Mouse (Mus musculus) CH12.LX (cell line): Measurements from ENCODE around the gene Lgals9.

Source experiments
- CTCF ChIP-seq, 2 experiments: IDR thresholded peaks in 1 of 2; conservative IDR thresholded peaks in 1 of 2; 2 replicates each; pipeline ENCODE4 v1.5.1; 2011 to 2012; ENCODE audit warnings: low read depth in 2 of 2, low read length in 2 of 2, improper control_type of control experiment in 1 of 2, inconsistent platforms in 1 of 2, mild to moderate bottlenecking in 1 of 2, moderate library complexity in 1 of 2
- E2F4 ChIP-seq: IDR thresholded peaks from 2 replicates; pipeline ENCODE4 v1.6.1; 2011; ENCODE audit warnings: low read depth, low read length, improper control_type of control experiment; ENCODE audit not compliant: insufficient replicate concordance
- EP300 ChIP-seq: IDR thresholded peaks from 2 replicates; pipeline ENCODE4 v1.6.1; 2011; ENCODE audit warnings: low read length, improper control_type of control experiment
- GABPA ChIP-seq: IDR thresholded peaks from 2 replicates; pipeline ENCODE4 v1.6.1; 2012; ENCODE audit warnings: low read depth, low read length, improper control_type of control experiment, inconsistent platforms; ENCODE audit not compliant: insufficient replicate concordance
- IRF4 ChIP-seq: IDR thresholded peaks from 2 replicates; pipeline ENCODE4 v1.6.1; 2014; ENCODE audit warnings: low read depth, mild to moderate bottlenecking, inconsistent platforms, low read length, improper control_type of control experiment
- MAFK ChIP-seq: IDR thresholded peaks from 2 replicates; pipeline ENCODE4 v1.6.1; 2011; ENCODE audit warnings: low read length, improper control_type of control experiment; ENCODE audit not compliant: insufficient replicate concordance
- NELFE ChIP-seq: IDR thresholded peaks from 2 replicates; pipeline ENCODE4 v1.6.1; 2011; ENCODE audit warnings: low read depth, low read length, improper control_type of control experiment
- POLR2A ChIP-seq: IDR thresholded peaks from 2 replicates; pipeline ENCODE4 v1.6.1; 2011; ENCODE audit warnings: low read depth, mild to moderate bottlenecking, improper control_type of control experiment, low read length
- RAD21 ChIP-seq: IDR thresholded peaks from 2 replicates; pipeline ENCODE4 v1.6.1; 2011; ENCODE audit warnings: low read depth, mild to moderate bottlenecking, low read length, improper control_type of control experiment, moderate library complexity

GRCm38 (mm10) chr11:79016236-79016635 is 31.5 kb upstream of the Lgals9 start:
- TF ChIP-seq EP300 (no peak), CTCF (conservative IDR thresholded peaks at IDR 0.05 in 1 of 2, IDR thresholded peaks at IDR 0.05 in 1 of 2; ENCODE audit: low read depth in 2 of 2, low read length in 2 of 2) (no peak), RAD21 (no peak), GABPA (no peak), POLR2A (no peak), MAFK (no peak), NELFE (no peak), IRF4 (no peak), E2F4 (no peak)
